Mouse (Mus musculus): ENCODE measurements at regions not wholly inside any gene's neighbourhood (a gene's known extent, or its start where the extent isn't known, plus 50 kb on each side); places are given as distances from the start of the nearest gene placed in this dataset.

DNA sequence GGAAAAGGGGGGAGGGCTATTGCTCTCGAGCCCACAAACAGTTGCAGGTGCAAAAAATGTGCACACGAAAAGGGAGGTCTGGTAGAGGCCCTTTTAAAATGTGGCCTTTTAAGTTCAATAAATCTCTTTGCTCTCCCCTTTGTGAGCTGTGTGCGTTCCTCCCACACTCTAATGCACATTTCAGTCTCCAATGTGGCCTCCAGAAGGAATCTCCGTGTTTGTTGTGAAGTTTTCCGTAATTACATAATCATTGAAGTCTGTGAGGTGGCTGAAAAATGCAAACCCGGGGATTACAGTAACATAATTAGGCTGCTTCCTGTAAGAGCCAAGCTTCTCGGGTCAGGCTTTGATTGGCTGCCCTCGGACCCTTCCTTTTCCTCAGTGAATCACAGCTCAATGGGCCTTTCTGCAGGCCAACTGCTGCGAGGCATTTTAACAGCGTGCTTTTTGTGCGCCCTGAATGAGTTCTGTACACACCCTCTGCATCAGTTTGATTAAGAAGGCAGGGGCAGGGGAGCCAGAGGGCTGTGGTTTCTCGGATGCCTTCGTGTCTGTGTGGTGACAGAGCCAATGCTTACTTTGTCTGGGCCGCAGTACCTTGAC lies 179.8 kb upstream of the Prep start:
- H3K4me1 ChIP-seq (ENCODE audit: control insufficient read depth, insufficient read depth, low read length) = no peaks in the 10 kb centered on the region; the same call in 1 of the 2 replicates
- H3K27ac ChIP-seq (ENCODE audit: insufficient read depth, low read length) = peak overlapping the region; percentile 5; the same call in 1 of the 2 replicates
- H3K4me3 ChIP-seq (ENCODE audit: insufficient read depth, low read length) = no peak overlapping the region
- TF ChIP-seq CTCF (IDR thresholded peaks at IDR 0.05; ENCODE audit: borderline replicate concordance, insufficient read depth, low read length) (no peak), POLR2A (IDR thresholded peaks at IDR 0.05; ENCODE audit: low read depth, low read length) (no peak)

GRCm38 (mm10) chr10:44881967-44882366 lies 185.0 kb upstream of the Prep start:
- Histone ChIP-seq H3K4me3 (ENCODE audit: insufficient read depth, low read length) (no peak overlapping the region), H3K27ac (ENCODE audit: insufficient read depth, low read length) (no peak overlapping the region), H3K4me1 (ENCODE audit: control insufficient read depth, insufficient read depth, low read length) (peaks cover 4% of the 10 kb centered on the region)
- TF ChIP-seq CTCF (IDR thresholded peaks at IDR 0.05; ENCODE audit: borderline replicate concordance, insufficient read depth, low read length) = no peak
- TF ChIP-seq POLR2A (IDR thresholded peaks at IDR 0.05; ENCODE audit: low read depth, low read length) = no peak

- no peak overlapping the region for H3K4me3 ChIP-seq (ENCODE audit: insufficient read depth, low read length)
- no peak for TF ChIP-seq POLR2A (IDR thresholded peaks at IDR 0.05; ENCODE audit: low read depth, low read length)
- TF ChIP-seq CTCF (IDR thresholded peaks at IDR 0.05; ENCODE audit: borderline replicate concordance, insufficient read depth, low read length) = no peak
- H3K4me1 ChIP-seq (ENCODE audit: control insufficient read depth, insufficient read depth, low read length) = peaks cover 7% of the 10 kb centered on the region
- peak overlapping the region; percentile 89 for H3K27ac ChIP-seq (ENCODE audit: insufficient read depth, low read length)
These were observed 189.8 kb upstream of the Prep start for GRCm38 (mm10) chr10:44877076-44877663.

- peaks cover 7% of the 10 kb centered on the region for H3K4me1 ChIP-seq (ENCODE audit: control insufficient read depth, insufficient read depth, low read length)
- no peak overlapping the region for H3K27ac ChIP-seq (ENCODE audit: insufficient read depth, low read length)
- no peak for TF ChIP-seq CTCF (IDR thresholded peaks at IDR 0.05; ENCODE audit: borderline replicate concordance, insufficient read depth, low read length)
- TF ChIP-seq POLR2A (IDR thresholded peaks at IDR 0.05; ENCODE audit: low read depth, low read length) = no peak
- H3K4me3 ChIP-seq (ENCODE audit: insufficient read depth, low read length) = no peak overlapping the region
These were observed 193.2 kb upstream of the Prep start for GRCm38 (mm10) chr10:44873642-44874285.

GRCm38 (mm10) chr10:44864191-44864747 lies 202.7 kb upstream of the Prep start:
- Histone ChIP-seq H3K4me3 (ENCODE audit: insufficient read depth, low read length) (no peak overlapping the region), H3K4me1 (ENCODE audit: control insufficient read depth, insufficient read depth, low read length) (no peaks in the 10 kb centered on the region), H3K27ac (ENCODE audit: insufficient read depth, low read length) (no peak overlapping the region)
- TF ChIP-seq CTCF (IDR thresholded peaks at IDR 0.05; ENCODE audit: borderline replicate concordance, insufficient read depth, low read length) (no peak), POLR2A (IDR thresholded peaks at IDR 0.05; ENCODE audit: low read depth, low read length) (no peak)

GRCm38 (mm10) chr10:44862360-44862674 lies 204.7 kb upstream of the Prep start:
- no peak overlapping the region for H3K4me3 ChIP-seq (ENCODE audit: insufficient read depth, low read length)
- TF ChIP-seq CTCF (IDR thresholded peaks at IDR 0.05; ENCODE audit: borderline replicate concordance, insufficient read depth, low read length) (no peak), POLR2A (IDR thresholded peaks at IDR 0.05; ENCODE audit: low read depth, low read length) (no peak)
- peak overlapping the region; percentile 35 for H3K27ac ChIP-seq (ENCODE audit: insufficient read depth, low read length)
- H3K4me1 ChIP-seq (ENCODE audit: control insufficient read depth, insufficient read depth, low read length) = no peaks in the 10 kb centered on the region

DNA sequence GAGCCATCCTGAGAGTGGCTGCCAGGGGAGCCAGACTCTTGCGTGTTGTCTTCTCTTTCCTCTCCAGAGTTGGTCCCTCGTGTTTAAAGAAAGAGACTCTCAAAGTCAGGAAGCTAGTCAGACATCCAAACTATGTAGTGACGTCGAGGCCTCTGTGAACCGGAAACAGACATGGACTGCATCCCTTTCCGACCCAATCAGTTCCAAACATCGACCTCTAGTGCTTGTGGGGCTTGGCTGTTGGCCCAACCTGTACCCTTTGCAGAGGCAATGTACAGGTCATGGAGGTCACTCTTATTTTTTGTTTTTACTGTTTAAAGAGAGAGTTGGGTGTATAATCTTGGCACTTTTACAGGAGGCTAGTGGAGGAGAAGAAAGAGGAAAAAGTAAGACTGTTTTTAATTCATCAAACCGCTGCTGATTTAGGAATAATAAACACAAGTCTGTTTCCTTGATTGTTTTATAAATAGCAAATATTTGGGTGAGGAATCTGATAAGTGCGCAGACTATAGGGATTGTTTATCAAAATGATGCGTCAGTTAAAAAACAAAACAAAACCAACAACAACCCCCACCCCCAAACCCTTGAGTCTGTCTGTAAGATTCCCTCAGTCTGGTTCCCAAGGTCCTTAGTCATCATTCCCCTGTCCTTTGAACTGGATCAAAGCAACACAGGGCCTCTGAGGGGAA lies 205.2 kb upstream of the Prep start:
- Histone ChIP-seq H3K4me1 (ENCODE audit: control insufficient read depth, insufficient read depth, low read length) (no peaks in the 10 kb centered on the region), H3K4me3 (ENCODE audit: insufficient read depth, low read length) (no peak overlapping the region), H3K27ac (ENCODE audit: insufficient read depth, low read length) (peak overlapping the region; percentile 35)
- TF ChIP-seq CTCF (IDR thresholded peaks at IDR 0.05; ENCODE audit: borderline replicate concordance, insufficient read depth, low read length) (no peak), POLR2A (IDR thresholded peaks at IDR 0.05; ENCODE audit: low read depth, low read length) (no peak)

DNA sequence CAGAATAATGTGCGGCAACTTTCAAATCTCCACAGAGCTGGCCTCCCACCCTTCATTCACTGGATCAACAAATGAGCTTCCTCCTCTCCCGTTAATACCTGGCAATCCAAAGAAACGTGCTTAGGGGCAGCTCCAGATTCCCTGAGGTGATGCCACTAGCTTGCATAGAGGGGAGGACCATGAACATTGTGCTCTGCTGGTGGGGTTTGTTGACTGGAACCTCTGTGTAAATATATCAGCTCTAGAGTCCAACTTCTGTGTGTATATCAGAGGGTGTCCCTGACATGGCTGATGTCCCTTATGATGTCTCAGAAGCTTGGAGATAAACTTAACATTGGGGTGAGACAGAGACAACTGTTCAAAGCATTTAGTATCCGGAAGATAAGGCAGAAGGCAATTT lies 209.6 kb upstream of the Prep start:
- TF ChIP-seq POLR2A (IDR thresholded peaks at IDR 0.05; ENCODE audit: low read depth, low read length) = no peak
- TF ChIP-seq CTCF (IDR thresholded peaks at IDR 0.05; ENCODE audit: borderline replicate concordance, insufficient read depth, low read length) = no peak
- Histone ChIP-seq H3K4me3 (ENCODE audit: insufficient read depth, low read length) (no peak overlapping the region), H3K27ac (ENCODE audit: insufficient read depth, low read length) (no peak overlapping the region), H3K4me1 (ENCODE audit: control insufficient read depth, insufficient read depth, low read length) (no peaks in the 10 kb centered on the region)

DNA sequence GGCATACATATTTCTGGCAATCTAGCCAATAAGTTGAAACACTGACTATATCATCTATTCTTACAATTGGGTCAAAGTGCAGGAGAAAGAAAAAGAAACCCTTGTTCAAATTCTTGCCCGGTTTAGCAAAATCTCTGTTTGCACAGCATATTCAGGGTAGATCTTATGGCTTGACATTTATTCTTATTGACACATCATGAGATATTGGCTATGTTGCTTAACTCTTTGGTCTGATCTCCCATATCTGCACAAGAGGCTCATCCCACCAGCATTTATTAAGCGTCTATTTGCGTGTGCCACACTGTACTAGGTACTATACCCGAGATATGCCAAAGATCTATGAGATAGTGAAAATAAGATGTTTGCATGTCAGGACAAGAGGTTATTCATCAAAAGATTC lies 212.9 kb upstream of the Prep start:
- Histone ChIP-seq H3K4me1 (ENCODE audit: control insufficient read depth, insufficient read depth, low read length) (no peaks in the 10 kb centered on the region), H3K27ac (ENCODE audit: insufficient read depth, low read length) (no peak overlapping the region), H3K4me3 (ENCODE audit: insufficient read depth, low read length) (no peak overlapping the region)
- TF ChIP-seq POLR2A (IDR thresholded peaks at IDR 0.05; ENCODE audit: low read depth, low read length) (no peak), CTCF (IDR thresholded peaks at IDR 0.05; ENCODE audit: borderline replicate concordance, insufficient read depth, low read length) (no peak)

Data from embryonic fibroblast, embryonic 13.5 days (primary cell).